Mouse (Mus musculus): ENCODE measurements around the gene Vmn1r1. TPM values are rescaled to one million over a fixed set of nuclear protein-coding genes. Genes with fewer than 3 reads are reported as not detected.
A peak's percentile ranks its signal among the peaks of the same experiment; 100 is the strongest.

Vmn1r1 gene
- polyA plus RNA-seq, 1 experiment = not detected

- Histone ChIP-seq H3K4me1 (ENCODE audit: control insufficient read depth, insufficient read depth, insufficient read length) (no peaks in the 10 kb centered on the region), H3K4me3 (ENCODE audit: extremely low read depth, insufficient read depth, insufficient read length) (no peak overlapping the region), H3K27ac (ENCODE audit: insufficient read depth, low read length) (no peak overlapping the region), H3K36me3 (ENCODE audit: control insufficient read depth, insufficient read depth, low read length) (no peaks in the 10 kb centered on the region), H3K27me3 (ENCODE audit: control insufficient read depth, insufficient read depth, low read length) (no peaks in the 10 kb centered on the region)
- TF ChIP-seq CTCF (IDR thresholded peaks at IDR 0.05; ENCODE audit: extremely low read depth, insufficient read depth, insufficient read length, insufficient replicate concordance) (no peak), POLR2A (IDR thresholded peaks at IDR 0.05; ENCODE audit: low read depth, low read length) (no peak)
- WGBS = 76% methylated on average over 7 of the region's 7 CpGs
- no peak for DNase-seq (ENCODE audit: low read depth in 1 of 2, low spot score in 2 of 2)
Measured at GRCm38 (mm10) chr1:182148864-182149514, 15.3 kb downstream of the Vmn1r1 start.

- Histone ChIP-seq H3K27ac (ENCODE audit: insufficient read depth, low read length) (no peak overlapping the region), H3K36me3 (ENCODE audit: control insufficient read depth, insufficient read depth, low read length) (no peaks in the 10 kb centered on the region), H3K4me1 (ENCODE audit: control insufficient read depth, insufficient read depth, insufficient read length) (no peaks in the 10 kb centered on the region), H3K4me3 (ENCODE audit: extremely low read depth, insufficient read depth, insufficient read length) (no peak overlapping the region), H3K27me3 (ENCODE audit: control insufficient read depth, insufficient read depth, low read length) (no peaks in the 10 kb centered on the region)
- no peak for DNase-seq (ENCODE audit: low read depth in 1 of 2, low spot score in 2 of 2)
- WGBS = 76% methylated on average over 5 of the region's 5 CpGs
- TF ChIP-seq CTCF (IDR thresholded peaks at IDR 0.05; ENCODE audit: extremely low read depth, insufficient read depth, insufficient read length, insufficient replicate concordance) (no peak), POLR2A (IDR thresholded peaks at IDR 0.05; ENCODE audit: low read depth, low read length) (no peak)
Measured at GRCm38 (mm10) chr1:182145546-182145945, 18.7 kb downstream of the Vmn1r1 start.

GRCm38 (mm10) chr1:182143288-182143687 lies 21.0 kb downstream of the Vmn1r1 start:
- Histone ChIP-seq H3K4me1 (ENCODE audit: control insufficient read depth, insufficient read depth, insufficient read length) (no peaks in the 10 kb centered on the region), H3K36me3 (ENCODE audit: control insufficient read depth, insufficient read depth, low read length) (no peaks in the 10 kb centered on the region), H3K27me3 (ENCODE audit: control insufficient read depth, insufficient read depth, low read length) (no peaks in the 10 kb centered on the region), H3K27ac (ENCODE audit: insufficient read depth, low read length) (no peak overlapping the region), H3K4me3 (ENCODE audit: extremely low read depth, insufficient read depth, insufficient read length) (no peak overlapping the region)
- TF ChIP-seq POLR2A (IDR thresholded peaks at IDR 0.05; ENCODE audit: low read depth, low read length) = no peak
- TF ChIP-seq CTCF (IDR thresholded peaks at IDR 0.05; ENCODE audit: extremely low read depth, insufficient read depth, insufficient read length, insufficient replicate concordance) = peak; percentile 27; the same call in 1 of the 2 replicates
- DNase-seq (ENCODE audit: low read depth in 1 of 2, low spot score in 2 of 2) = peak in 1 of 2 experiments; percentile 18
- 74% methylated on average over 8 of the region's 8 CpGs for WGBS

GRCm38 (mm10) chr1:182142725-182143124 lies 21.6 kb downstream of the Vmn1r1 start:
- H3K4me1 ChIP-seq (ENCODE audit: control insufficient read depth, insufficient read depth, insufficient read length) = no peaks in the 10 kb centered on the region
- H3K27ac ChIP-seq (ENCODE audit: insufficient read depth, low read length) = no peak overlapping the region
- 89% methylated on average over 13 of the region's 13 CpGs for WGBS
- no peak overlapping the region for H3K4me3 ChIP-seq (ENCODE audit: extremely low read depth, insufficient read depth, insufficient read length)
- no peak for DNase-seq (ENCODE audit: low read depth in 1 of 2, low spot score in 2 of 2)
- H3K27me3 ChIP-seq (ENCODE audit: control insufficient read depth, insufficient read depth, low read length) = no peaks in the 10 kb centered on the region
- no peak for TF ChIP-seq CTCF (IDR thresholded peaks at IDR 0.05; ENCODE audit: extremely low read depth, insufficient read depth, insufficient read length, insufficient replicate concordance)
- TF ChIP-seq POLR2A (IDR thresholded peaks at IDR 0.05; ENCODE audit: low read depth, low read length) = no peak
- H3K36me3 ChIP-seq (ENCODE audit: control insufficient read depth, insufficient read depth, low read length) = no peaks in the 10 kb centered on the region

GRCm38 (mm10) chr1:182140370-182140769 lies 23.9 kb downstream of the Vmn1r1 start:
- no peak overlapping the region for H3K27ac ChIP-seq (ENCODE audit: insufficient read depth, low read length)
- 6% methylated on average over 6 of the region's 6 CpGs for WGBS
- no peaks in the 10 kb centered on the region for H3K4me1 ChIP-seq (ENCODE audit: control insufficient read depth, insufficient read depth, insufficient read length)

GRCm38 (mm10) chr1:182139937-182140336 lies 24.3 kb downstream of the Vmn1r1 start:
- DNase-seq (ENCODE audit: low read depth in 1 of 2, low spot score in 2 of 2) = no peak
- no peak overlapping the region for H3K4me3 ChIP-seq (ENCODE audit: extremely low read depth, insufficient read depth, insufficient read length)
- no peaks in the 10 kb centered on the region for H3K36me3 ChIP-seq (ENCODE audit: control insufficient read depth, insufficient read depth, low read length)
- TF ChIP-seq POLR2A (IDR thresholded peaks at IDR 0.05; ENCODE audit: low read depth, low read length) (no peak), CTCF (IDR thresholded peaks at IDR 0.05; ENCODE audit: extremely low read depth, insufficient read depth, insufficient read length, insufficient replicate concordance) (no peak)
- no peak overlapping the region for H3K27ac ChIP-seq (ENCODE audit: insufficient read depth, low read length)
- no peaks in the 10 kb centered on the region for H3K27me3 ChIP-seq (ENCODE audit: control insufficient read depth, insufficient read depth, low read length)
- no peaks in the 10 kb centered on the region for H3K4me1 ChIP-seq (ENCODE audit: control insufficient read depth, insufficient read depth, insufficient read length)
- 51% methylated on average over 9 of the region's 9 CpGs for WGBS

More at GRCm38 (mm10) chr1:182140370-182140769, 23.9 kb downstream of the Vmn1r1 start:
- H3K4me3 ChIP-seq (ENCODE audit: extremely low read depth, insufficient read depth, insufficient read length) = no peak overlapping the region
- H3K36me3 ChIP-seq (ENCODE audit: control insufficient read depth, insufficient read depth, low read length) = no peaks in the 10 kb centered on the region
- peak; percentile 36 to 68 for DNase-seq (ENCODE audit: low read depth in 1 of 2, low spot score in 2 of 2)
- no peaks in the 10 kb centered on the region for H3K27me3 ChIP-seq (ENCODE audit: control insufficient read depth, insufficient read depth, low read length)
- TF ChIP-seq POLR2A (IDR thresholded peaks at IDR 0.05; ENCODE audit: low read depth, low read length) (no peak), CTCF (IDR thresholded peaks at IDR 0.05; ENCODE audit: extremely low read depth, insufficient read depth, insufficient read length, insufficient replicate concordance) (peak; percentile 79; the same call in 1 of the 2 replicates)

GRCm38 (mm10) chr1:182138172-182138571 lies 26.1 kb downstream of the Vmn1r1 start:
- Histone ChIP-seq H3K27ac (ENCODE audit: insufficient read depth, low read length) (no peak overlapping the region), H3K36me3 (ENCODE audit: control insufficient read depth, insufficient read depth, low read length) (no peaks in the 10 kb centered on the region), H3K4me3 (ENCODE audit: extremely low read depth, insufficient read depth, insufficient read length) (no peak overlapping the region), H3K27me3 (ENCODE audit: control insufficient read depth, insufficient read depth, low read length) (no peaks in the 10 kb centered on the region), H3K4me1 (ENCODE audit: control insufficient read depth, insufficient read depth, insufficient read length) (no peaks in the 10 kb centered on the region)
- no peak for TF ChIP-seq POLR2A (IDR thresholded peaks at IDR 0.05; ENCODE audit: low read depth, low read length)
- no peak for TF ChIP-seq CTCF (IDR thresholded peaks at IDR 0.05; ENCODE audit: extremely low read depth, insufficient read depth, insufficient read length, insufficient replicate concordance)
- DNase-seq (ENCODE audit: low read depth in 1 of 2, low spot score in 2 of 2) = no peak
- WGBS = 83% methylated on average over 8 of the region's 8 CpGs
